Mouse (Mus musculus) megakaryocyte-erythroid progenitor cell, adult 5-6 weeks (primary cell): ENCODE measurements around the gene Polk. TPM values are rescaled to one million over a fixed set of nuclear protein-coding genes. Genes with fewer than 3 reads are reported as not detected.
A peak's percentile ranks its signal among the peaks of the same experiment; 100 is the strongest.

Source experiments
- ATAC-seq: replicated peaks from 2 replicates; pipeline ENCODE4 v1.8.0; 2016; ENCODE audit warnings: mild to moderate bottlenecking, inconsistent platforms; ENCODE audit not compliant: severe bottlenecking, poor library complexity, low FRiP score, low TSS enrichment
- total RNA-seq, 2 experiments: library from RNA; stranded (forward) in 1 of 2; stranded (reverse) in 1 of 2; fragments of 200-1000, 215-1000 nt in 1 of 2; fragments of >200 nt in 1 of 2; fragmentation: Nextera tagmentation in 1 of 2; gene quantifications; 2 replicates each; pipeline ENCODE4 v1.2.3; 2014 to 2017

The Polk gene
- total RNA-seq, 2 experiments from 2014 or later, result 13.2 to 14.9 TPM

- ATAC-seq, result no peak
Observed at GRCm38 (mm10) chr13:96432376-96432811, 110.0 kb downstream of the Polk start.

- ATAC-seq, result peak; percentile 87
Observed at GRCm38 (mm10) chr13:96431595-96432156, 110.7 kb downstream of the Polk start.

Other genes with a start within 250 kb of the Polk start
- 11.5 and 29.5 TPM in 2 replicates for gene Poc5, start 154.3 kb downstream of the Polk start, total RNA-seq (2014; fragmentation: Nextera tagmentation)
- 15.1 and 15.6 TPM in 2 replicates for gene Poc5, start 154.3 kb downstream of the Polk start, total RNA-seq (2017)
- gene Ankdd1b, start 71.4 kb downstream of the Polk start, total RNA-seq (2014; fragmentation: Nextera tagmentation), result not detected in 2 replicates
- gene Ankdd1b, start 71.4 kb downstream of the Polk start, total RNA-seq (2017), result 1.3 TPM in 1 of 2 replicates, not detected in the other
- gene Gm17622, start 51.8 kb downstream of the Polk start, total RNA-seq (2014; fragmentation: Nextera tagmentation), result not detected in 2 replicates
- gene Gm17622, start 51.8 kb downstream of the Polk start, total RNA-seq (2017), result not detected in 2 replicates
- gene Col4a3bp, start within 50 bp of the Polk start, total RNA-seq (2014; fragmentation: Nextera tagmentation), result 24.5 and 28.2 TPM in 2 replicates
- 42.6 and 56.8 TPM in 2 replicates for gene Col4a3bp, start within 50 bp of the Polk start, total RNA-seq (2017)
- gene Hmgcr, start 128.4 kb upstream of the Polk start, total RNA-seq (2014; fragmentation: Nextera tagmentation), result 28.3 and 49.1 TPM in 2 replicates
- gene Hmgcr, start 128.4 kb upstream of the Polk start, total RNA-seq (2017), result 27.7 and 34.4 TPM in 2 replicates
- not detected in 2 replicates for gene Ankrd31, start 205.7 kb upstream of the Polk start, total RNA-seq (2014; fragmentation: Nextera tagmentation)
- not detected in 2 replicates for gene Ankrd31, start 205.7 kb upstream of the Polk start, total RNA-seq (2017)